Mouse (Mus musculus) stomach, embryonic 14.5 days (tissue): ENCODE results near the gene A1bg. TPM values are rescaled to one million over a fixed set of nuclear protein-coding genes. Genes with fewer than 3 reads are reported as not detected.
A peak's percentile ranks its signal among the peaks of the same experiment; 100 is the strongest.

ENCODE experiments used
- ATAC-seq: fragments of 200-750 bp; cut with Nextera tagmentation; 2 replicates; pipeline ENCODE4 v1.8.0; 2017; ENCODE audit warnings: low read depth, moderate TSS enrichment; ENCODE audit not compliant: insufficient number of reproducible peaks, insufficient read depth, low FRiP score
- H3K27ac ChIP-seq: fragments of 300-500 bp; sonication (generic); 2 replicates; pipeline ENCODE4 v1.5.1; 2014; ENCODE audit warnings: mild to moderate bottlenecking, low read length, moderate library complexity, mixed read lengths
- H3K27me3 ChIP-seq: fragments of 300-500 bp; sonication (generic); 2 replicates; pipeline ENCODE4 v1.6.1; 2014; ENCODE audit warnings: low read length, control low read depth, mixed read lengths; ENCODE audit not compliant: control insufficient read depth, insufficient read depth
- H3K36me3 ChIP-seq: fragments of 300-500 bp; sonication (generic); 2 replicates; pipeline ENCODE4 v1.6.1; 2014; ENCODE audit warnings: mild to moderate bottlenecking, control low read depth, low read length, moderate library complexity, mixed read lengths; ENCODE audit not compliant: control insufficient read depth, insufficient read depth
- H3K4me1 ChIP-seq: fragments of 300-500 bp; sonication (generic); 2 replicates; pipeline ENCODE4 v1.6.1; 2014; ENCODE audit warnings: low read length, control low read depth, mixed read lengths; ENCODE audit not compliant: control insufficient read depth, insufficient read depth
- H3K4me2 ChIP-seq: fragments of 300-500 bp; sonication (generic); replicated peaks from 2 replicates; pipeline ENCODE4 v1.6.1; 2014; ENCODE audit warnings: low read depth, low read length, control low read depth
- H3K4me3 ChIP-seq: fragments of 300-500 bp; sonication (generic); 2 replicates; pipeline ENCODE4 v1.5.1; 2014; ENCODE audit warnings: low read depth, low read length, control low read depth
- H3K9ac ChIP-seq: fragments of 300-500 bp; sonication (generic); replicated peaks from 2 replicates; pipeline ENCODE4 v1.6.1; 2014; ENCODE audit warnings: low read depth, mild to moderate bottlenecking, control low read depth, low read length, moderate library complexity, mixed read lengths
- H3K9me3 ChIP-seq: fragments of 300-500 bp; sonication (generic); 2 replicates; pipeline ENCODE4 v1.6.1; 2016; ENCODE audit warnings: low read depth, low read length, control low read depth; ENCODE audit not compliant: control insufficient read depth
- WGBS: fragments of 180-500 bp; shearing (Covaris S2); extraction: QIAGEN DNeasy Blood & Tissue Kit; methylation state at CpG from one replicate; pipeline ENCODE4 v1.1.7; 2014; 5-methylcytosine and 5-hydroxymethylcytosine counted together
- polyA plus RNA-seq: library from polyadenylated mRNA; unstranded; fragments of >200 nt; fragmentation: Nextera tagmentation; extraction: Ambion mirVana; gene quantifications from 2 replicates; pipeline ENCODE4 v1.2.1, GENCODE M21; 2014

The A1bg gene
- polyA plus RNA-seq, 1 experiment from 2014 or later, result not detected

DNA sequence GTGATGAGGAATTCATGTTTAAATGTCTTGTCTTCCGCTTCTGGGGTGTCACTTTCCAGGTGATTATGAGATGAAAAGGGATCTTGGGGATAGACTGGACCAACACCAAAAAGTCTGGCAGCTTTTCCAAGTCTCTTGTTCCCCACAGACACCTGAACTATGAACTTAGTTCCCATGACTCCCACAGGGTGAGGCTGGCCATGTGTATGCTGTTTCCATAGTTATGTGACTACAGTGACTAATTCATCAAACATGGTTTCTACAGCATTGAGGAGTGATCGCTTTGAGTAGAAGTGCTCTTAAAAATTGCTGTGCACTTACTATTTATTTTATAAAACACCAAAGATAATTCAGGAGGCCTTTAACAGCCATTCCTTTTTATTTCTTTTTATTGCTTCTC is 34.1 kb downstream of the A1bg start:
- 82% methylated on average over 2 of the region's 2 CpGs for WGBS
- Histone ChIP-seq H3K4me2 (no peak overlapping the region), H3K27ac (no peak overlapping the region), H3K36me3 (no peaks in the 10 kb centered on the region), H3K4me1 (no peaks in the 10 kb centered on the region), H3K9me3 (no peaks in the 10 kb centered on the region), H3K4me3 (no peak overlapping the region), H3K27me3 (no peaks in the 10 kb centered on the region), H3K9ac (no peak overlapping the region)
- 0 out of 2 replicates have a peak, but pooled peaks have one; percentile 63 for ATAC-seq

DNA sequence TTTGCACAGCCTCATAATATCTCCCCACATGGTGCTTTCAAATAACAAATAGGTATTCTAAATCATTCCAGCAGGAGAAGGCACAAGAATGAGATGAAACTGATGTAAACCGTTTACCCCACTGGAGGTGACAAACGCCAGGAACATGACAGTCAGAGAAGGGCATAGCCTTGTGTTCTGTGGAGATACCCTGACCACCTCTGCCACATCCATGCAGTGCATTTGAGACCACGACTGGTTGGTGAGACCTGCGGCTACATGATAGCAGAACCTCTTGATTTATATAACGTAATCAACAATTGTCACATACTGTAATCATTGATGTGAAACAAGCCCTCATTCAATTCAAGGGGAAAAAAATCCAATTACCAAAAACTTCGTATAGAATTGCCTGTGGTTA is 47.1 kb downstream of the A1bg start:
- WGBS, result 82% methylated on average over 6 of the region's 6 CpGs
- H3K4me3 ChIP-seq, result no peak overlapping the region
- no peaks in the 10 kb centered on the region for H3K9me3 ChIP-seq
- no peak overlapping the region for H3K4me2 ChIP-seq
- H3K9ac ChIP-seq, result no peak overlapping the region
- ATAC-seq, result no peak
- H3K4me1 ChIP-seq, result no peaks in the 10 kb centered on the region
- no peaks in the 10 kb centered on the region for H3K36me3 ChIP-seq
- H3K27me3 ChIP-seq, result no peaks in the 10 kb centered on the region
- H3K27ac ChIP-seq, result no peak overlapping the region

DNA sequence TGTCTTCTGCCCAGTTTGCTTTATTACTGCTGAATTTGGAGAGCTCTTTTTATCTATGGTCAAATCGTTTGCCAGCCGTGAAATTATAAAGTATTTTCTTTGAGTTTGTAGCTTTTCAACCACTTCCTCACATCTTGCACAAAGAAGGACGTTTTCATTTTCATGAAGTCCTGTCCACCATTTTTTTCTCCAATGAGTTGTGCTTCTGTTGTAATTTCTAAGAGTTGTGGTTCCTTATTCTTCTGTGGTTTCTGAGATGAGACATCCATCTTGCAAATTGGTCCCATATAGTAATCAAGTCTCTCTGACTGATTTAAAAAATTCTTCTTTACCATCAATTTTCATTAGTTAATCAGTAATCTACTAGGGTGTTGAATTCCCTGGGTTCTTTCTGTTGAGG is 60.4 kb downstream of the A1bg start:
- H3K36me3 ChIP-seq, result no peaks in the 10 kb centered on the region
- no peak overlapping the region for H3K4me3 ChIP-seq
- H3K27me3 ChIP-seq, result no peaks in the 10 kb centered on the region
- 94% methylated on average over 3 of the region's 3 CpGs for WGBS
- H3K4me2 ChIP-seq, result no peak overlapping the region
- H3K9me3 ChIP-seq, result no peaks in the 10 kb centered on the region
- ATAC-seq, result no peak
- no peak overlapping the region for H3K27ac ChIP-seq
- H3K4me1 ChIP-seq, result no peaks in the 10 kb centered on the region
- H3K9ac ChIP-seq, result no peak overlapping the region

DNA sequence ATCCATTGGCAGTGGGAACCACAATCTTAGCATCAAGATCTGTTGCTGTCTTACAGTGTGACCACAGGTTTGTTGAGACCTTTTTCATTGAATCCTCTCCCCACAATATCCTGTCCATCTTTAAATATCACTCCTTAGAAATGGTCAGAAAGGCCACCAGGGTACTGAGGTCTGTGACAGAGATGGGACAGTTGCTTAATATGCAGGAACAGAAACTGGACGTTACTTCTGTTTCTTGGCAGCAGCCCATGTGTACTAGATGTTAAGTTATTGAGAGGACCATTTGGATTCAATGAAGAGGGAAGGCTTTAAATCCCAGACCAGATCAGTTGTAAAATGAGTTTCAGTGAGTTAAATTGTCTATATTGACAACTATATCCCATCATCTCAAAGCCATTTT is 67.7 kb downstream of the A1bg start:
- no peak overlapping the region for H3K9ac ChIP-seq
- no peak for ATAC-seq
- no peak overlapping the region for H3K27ac ChIP-seq
- H3K27me3 ChIP-seq, result no peaks in the 10 kb centered on the region
- WGBS, result 63% methylated on average over 1 of the region's 1 CpGs
- no peak overlapping the region for H3K4me3 ChIP-seq
- no peak overlapping the region for H3K4me2 ChIP-seq
- H3K9me3 ChIP-seq, result no peaks in the 10 kb centered on the region
- peaks cover 7% of the 10 kb centered on the region; the same call in 1 of the 2 replicates for H3K4me1 ChIP-seq
- H3K36me3 ChIP-seq, result no peaks in the 10 kb centered on the region

DNA sequence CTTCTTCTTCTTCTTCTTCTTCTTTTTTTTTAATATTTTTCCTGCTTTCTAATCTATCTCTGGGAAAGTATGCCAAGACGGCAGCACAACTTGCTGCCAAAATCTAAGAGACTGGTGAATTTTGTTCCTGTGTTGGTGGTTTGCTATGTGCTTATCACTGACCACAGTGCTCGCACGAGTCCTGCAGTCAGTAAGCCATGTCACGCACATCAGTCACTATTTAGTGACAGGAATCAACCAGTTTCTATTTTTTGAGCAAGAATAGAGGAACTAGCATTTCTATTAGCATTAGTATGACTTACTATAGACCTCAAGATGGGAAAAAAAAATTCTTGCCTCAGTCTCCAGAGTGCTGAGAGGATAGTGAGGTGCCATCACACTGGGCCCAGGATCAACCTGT is 68.7 kb downstream of the A1bg start:
- 83% methylated on average over 4 of the region's 4 CpGs for WGBS
- ATAC-seq, result no peak

DNA sequence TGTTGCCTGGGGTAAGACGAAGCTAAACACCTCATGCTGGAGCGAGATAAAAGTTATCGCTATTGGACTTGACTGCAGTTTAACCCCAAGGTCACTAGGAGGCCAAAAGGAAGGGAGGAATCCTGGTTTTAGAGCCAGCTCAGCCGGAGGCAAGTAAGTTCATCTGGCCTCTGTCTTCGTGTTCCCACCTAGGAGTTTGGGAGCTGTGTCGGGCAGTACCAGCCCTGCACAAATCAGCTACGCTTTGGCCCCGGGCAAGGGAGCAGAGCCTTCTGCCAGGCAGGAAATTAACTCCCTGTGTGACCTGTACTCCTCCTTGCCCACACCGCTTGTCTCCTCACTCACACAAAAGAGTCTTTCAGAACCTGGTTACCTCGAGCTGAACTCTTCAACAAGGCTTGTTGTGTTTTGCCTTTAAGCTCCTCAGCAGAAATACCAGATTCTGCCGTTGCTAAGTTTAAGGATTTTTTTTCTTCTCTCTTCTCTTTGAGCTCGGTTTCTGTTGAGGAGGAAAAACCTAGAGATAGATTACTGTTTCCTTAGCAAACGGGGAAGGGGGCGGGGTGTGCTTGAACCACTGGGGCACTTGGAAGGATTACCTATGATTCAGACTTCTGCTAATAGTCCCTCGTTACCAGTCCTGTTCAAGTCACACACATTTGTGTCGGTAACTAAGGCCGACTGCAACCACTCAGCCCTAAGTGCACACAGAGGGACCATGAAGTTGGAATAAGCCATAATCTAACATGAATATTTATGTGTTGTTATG is 69.4 kb downstream of the A1bg start, which contains the start of gene Fam84b:
TSS of gene Fam84b (minus strand) at position 548 of the 769 bp plus-strand sequence.
- peak; percentile 61; the same call in 1 of the 2 replicates for ATAC-seq
- Histone ChIP-seq H3K27ac (peak within 1 kb of the TSS; percentile 33; the same call in 1 of the 2 replicates), H3K4me1 (peaks cover 10% of the 10 kb centered on the region; the same call in 1 of the 2 replicates), H3K4me3 (no peak within 1 kb of the TSS), H3K9me3 (no peaks in the 10 kb centered on the region), H3K27me3 (no peaks in the 10 kb centered on the region), H3K9ac (no peak within 1 kb of the TSS), H3K4me2 (no peak within 1 kb of the TSS), H3K36me3 (no peaks in the 10 kb centered on the region)
- WGBS, result 23% methylated on average over 17 of the region's 17 CpGs

More for the DNA sequence above, 68.7 kb downstream of the A1bg start:
- peaks cover 9% of the 10 kb centered on the region; the same call in 1 of the 2 replicates for H3K4me1 ChIP-seq
- no peak overlapping the region for H3K9ac ChIP-seq
- H3K4me3 ChIP-seq, result no peak overlapping the region
- no peak overlapping the region for H3K27ac ChIP-seq
- no peaks in the 10 kb centered on the region for H3K27me3 ChIP-seq
- H3K36me3 ChIP-seq, result no peaks in the 10 kb centered on the region
- H3K9me3 ChIP-seq, result no peaks in the 10 kb centered on the region
- no peak overlapping the region for H3K4me2 ChIP-seq

DNA sequence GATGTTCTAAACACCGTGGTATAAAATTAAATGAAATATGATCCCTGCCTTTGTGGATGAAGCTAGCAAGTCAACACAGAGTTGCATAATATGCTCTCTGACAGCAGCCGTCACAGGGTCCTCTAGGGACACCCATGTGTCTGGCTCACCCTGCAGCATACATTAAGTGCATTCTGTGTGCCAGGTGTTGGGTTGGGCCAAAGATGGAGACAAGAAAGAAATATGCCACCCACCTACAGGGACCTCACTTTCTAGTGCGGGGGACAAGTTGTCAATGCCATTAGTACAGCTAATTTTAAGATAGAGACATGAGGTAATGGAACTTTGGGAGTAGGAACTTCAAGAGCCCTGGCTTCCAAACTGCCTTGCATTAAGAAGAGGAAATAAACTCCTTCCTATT is 74.2 kb downstream of the A1bg start:
- WGBS, result 55% methylated on average over 3 of the region's 3 CpGs
- no peak overlapping the region for H3K4me2 ChIP-seq
- no peak overlapping the region for H3K27ac ChIP-seq
- no peak for ATAC-seq
- H3K4me3 ChIP-seq, result no peak overlapping the region
- no peak overlapping the region for H3K9ac ChIP-seq
- no peaks in the 10 kb centered on the region for H3K36me3 ChIP-seq
- H3K4me1 ChIP-seq, result peaks cover 9% of the 10 kb centered on the region; the same call in 1 of the 2 replicates
- no peaks in the 10 kb centered on the region for H3K27me3 ChIP-seq
- H3K9me3 ChIP-seq, result no peaks in the 10 kb centered on the region
